Mouse (Mus musculus) limb, embryonic 11.5 days (tissue): ENCODE data around the gene Grik4. TPM values are rescaled to one million over a fixed set of nuclear protein-coding genes. Genes with fewer than 3 reads are reported as not detected.

ENCODE experiments used
- ATAC-seq: fragments of 200-750 bp; cut with Nextera tagmentation; 2 replicates; pipeline ENCODE4 v1.8.0; 2017; ENCODE audit warnings: low read depth; ENCODE audit not compliant: insufficient number of reproducible peaks, low FRiP score, low TSS enrichment
- DNase-seq: peaks from one replicate; pipeline ENCODE4 v3.0.0-alpha.2; 2015; ENCODE audit warnings: low spot score
- H3K27ac ChIP-seq: fragments of 300-500 bp; sonication (generic); replicated peaks from 2 replicates; pipeline ENCODE4 v1.5.1; 2014; ENCODE audit warnings: low read depth, mild to moderate bottlenecking, low read length
- H3K27me3 ChIP-seq: fragments of 300-500 bp; sonication (generic); 2 replicates; pipeline ENCODE4 v1.6.1; 2014; ENCODE audit warnings: mild to moderate bottlenecking, low read length, mixed read lengths; ENCODE audit not compliant: control insufficient read depth, insufficient read depth
- H3K36me3 ChIP-seq: fragments of 300-500 bp; sonication (generic); 2 replicates; pipeline ENCODE4 v1.6.1; 2014; ENCODE audit warnings: mild to moderate bottlenecking, low read length, moderate library complexity, mixed read lengths; ENCODE audit not compliant: control insufficient read depth, insufficient read depth
- H3K4me1 ChIP-seq: fragments of 300-500 bp; sonication (generic); 2 replicates; pipeline ENCODE4 v1.6.1; 2014; ENCODE audit warnings: low read length, mixed read lengths; ENCODE audit not compliant: control insufficient read depth, insufficient read depth
- H3K4me2 ChIP-seq: fragments of 300-500 bp; sonication (generic); 2 replicates; pipeline ENCODE4 v1.6.1; 2014; ENCODE audit warnings: low read depth, mild to moderate bottlenecking, moderate library complexity; ENCODE audit not compliant: severe bottlenecking
- H3K4me3 ChIP-seq: fragments of 300-500 bp; sonication (generic); 2 replicates; pipeline ENCODE4 v1.5.1; 2014; ENCODE audit warnings: low read depth, low read length
- H3K9ac ChIP-seq: fragments of 300-500 bp; sonication (generic); 2 replicates; pipeline ENCODE4 v1.6.1; 2014; ENCODE audit warnings: mild to moderate bottlenecking, low read length
- H3K9me3 ChIP-seq: fragments of 300-500 bp; sonication (generic); 2 replicates; pipeline ENCODE4 v1.6.1; 2016; ENCODE audit warnings: low read length; ENCODE audit not compliant: control insufficient read depth
- WGBS: fragments of 180-500 bp; shearing (Covaris S2); extraction: QIAGEN DNeasy Blood & Tissue Kit; methylation state at CpG from one replicate; pipeline ENCODE4 v1.1.7; 2014; 5-methylcytosine and 5-hydroxymethylcytosine counted together
- polyA plus RNA-seq: library from polyadenylated mRNA; unstranded; fragments of >200 nt; fragmentation: Nextera tagmentation; extraction: Ambion mirVana; gene quantifications from 2 replicates; pipeline ENCODE4 v1.2.1, GENCODE M21; 2014

Gene Grik4
- polyA plus RNA-seq, 1 experiment from 2014 or later, result 1.1 TPM

GRCm38 (mm10) chr9:42735086-42735485, 209.2 kb downstream of the Grik4 start:
- no peaks in the 10 kb centered on the region for H3K36me3 ChIP-seq
- WGBS, result 66% methylated on average over 5 of the region's 5 CpGs

GRCm38 (mm10) chr9:42732731-42733318, 211.5 kb downstream of the Grik4 start:
- Histone ChIP-seq H3K4me3 (no peak overlapping the region), H3K27ac (no peak overlapping the region), H3K9me3 (no peaks in the 10 kb centered on the region), H3K4me2 (no peak overlapping the region), H3K4me1 (no peaks in the 10 kb centered on the region), H3K9ac (no peak overlapping the region), H3K27me3 (no peaks in the 10 kb centered on the region), H3K36me3 (no peaks in the 10 kb centered on the region)
- no peak for ATAC-seq
- 43% methylated on average over 9 of the region's 9 CpGs for WGBS
- no peak for DNase-seq

More at GRCm38 (mm10) chr9:42735086-42735485, 209.2 kb downstream of the Grik4 start:
- Histone ChIP-seq H3K27ac (no peak overlapping the region), H3K4me1 (no peaks in the 10 kb centered on the region), H3K9me3 (no peaks in the 10 kb centered on the region), H3K9ac (no peak overlapping the region), H3K4me2 (no peak overlapping the region), H3K4me3 (no peak overlapping the region), H3K27me3 (no peaks in the 10 kb centered on the region)
- DNase-seq (no peak), ATAC-seq (no peak)

GRCm38 (mm10) chr9:42728472-42728871, 215.8 kb downstream of the Grik4 start:
- Histone ChIP-seq H3K4me3 (no peak overlapping the region), H3K4me1 (no peaks in the 10 kb centered on the region), H3K27ac (no peak overlapping the region), H3K36me3 (no peaks in the 10 kb centered on the region), H3K9ac (no peak overlapping the region), H3K4me2 (no peak overlapping the region), H3K27me3 (no peaks in the 10 kb centered on the region), H3K9me3 (no peaks in the 10 kb centered on the region)
- 49% methylated on average over 6 of the region's 6 CpGs for WGBS
- ATAC-seq (no peak), DNase-seq (no peak)

DNA sequence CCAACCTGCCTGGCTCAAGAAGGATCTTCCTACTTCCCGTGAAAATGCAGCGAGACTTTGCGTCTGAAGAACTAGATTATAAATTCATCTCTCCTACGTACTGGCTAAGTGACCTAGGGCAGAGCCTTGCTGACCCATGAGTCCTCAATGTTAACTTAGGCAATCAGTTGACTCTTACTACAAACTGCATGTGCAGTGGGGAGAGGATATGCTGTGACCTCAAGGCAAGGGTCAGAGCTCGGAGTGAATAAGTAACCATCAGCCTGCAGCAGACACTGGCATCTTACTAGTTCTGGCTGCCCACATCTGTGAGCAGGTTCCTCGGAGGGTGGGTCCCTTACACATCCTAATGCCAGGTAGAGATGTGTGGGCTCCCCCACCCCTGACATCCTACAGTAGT, 216.6 kb downstream of the Grik4 start:
- no peaks in the 10 kb centered on the region for H3K27me3 ChIP-seq
- no peak overlapping the region for H3K27ac ChIP-seq
- no peak for DNase-seq
- no peak overlapping the region for H3K4me2 ChIP-seq
- H3K36me3 ChIP-seq, result no peaks in the 10 kb centered on the region
- 86% methylated on average over 6 of the region's 6 CpGs for WGBS
- H3K4me3 ChIP-seq, result no peak overlapping the region
- no peak overlapping the region for H3K9ac ChIP-seq
- no peaks in the 10 kb centered on the region for H3K4me1 ChIP-seq
- H3K9me3 ChIP-seq, result no peaks in the 10 kb centered on the region
- ATAC-seq, result no peak

DNA sequence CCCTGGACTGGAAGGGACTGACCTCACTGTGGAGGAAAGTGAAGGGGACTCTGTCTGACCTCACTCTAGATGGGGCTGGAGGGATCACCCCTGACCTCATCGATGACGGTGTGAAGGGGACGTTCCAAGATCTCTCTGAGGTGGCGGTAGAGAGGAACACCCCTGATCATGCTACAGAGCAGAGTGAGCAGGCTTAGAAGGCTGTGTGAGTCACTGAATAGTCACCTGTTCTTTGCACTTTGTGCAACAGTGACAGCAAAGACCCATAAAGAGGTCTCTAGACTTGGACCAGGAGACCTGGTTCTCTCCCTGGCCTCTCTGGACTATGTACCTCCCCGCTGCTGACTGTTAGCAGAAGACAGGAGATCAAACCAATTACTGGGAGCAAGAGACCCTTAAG, 217.1 kb downstream of the Grik4 start:
- ATAC-seq, result no peak
- no peak for DNase-seq
- H3K4me1 ChIP-seq, result no peaks in the 10 kb centered on the region

GRCm38 (mm10) chr9:42724099-42724498, 220.2 kb downstream of the Grik4 start:
- WGBS, result 78% methylated on average over 7 of the region's 7 CpGs
- no peaks in the 10 kb centered on the region for H3K4me1 ChIP-seq
- H3K4me2 ChIP-seq, result no peak overlapping the region
- H3K27me3 ChIP-seq, result no peaks in the 10 kb centered on the region
- H3K4me3 ChIP-seq, result no peak overlapping the region
- ATAC-seq (no peak), DNase-seq (no peak)
- H3K9ac ChIP-seq, result no peak overlapping the region
- H3K9me3 ChIP-seq, result no peaks in the 10 kb centered on the region
- H3K27ac ChIP-seq, result no peak overlapping the region
- H3K36me3 ChIP-seq, result no peaks in the 10 kb centered on the region

More for the DNA sequence above, 217.1 kb downstream of the Grik4 start:
- H3K4me2 ChIP-seq, result no peak overlapping the region
- 82% methylated on average over 5 of the region's 5 CpGs for whole genome bisulfite sequencing
- H3K9ac ChIP-seq, result no peak overlapping the region
- H3K27ac ChIP-seq, result no peak overlapping the region
- H3K36me3 ChIP-seq, result no peaks in the 10 kb centered on the region
- no peak overlapping the region for H3K4me3 ChIP-seq
- H3K9me3 ChIP-seq, result no peaks in the 10 kb centered on the region
- H3K27me3 ChIP-seq, result no peaks in the 10 kb centered on the region

GRCm38 (mm10) chr9:42722501-42722900, 221.8 kb downstream of the Grik4 start:
- 65% methylated on average over 4 of the region's 4 CpGs for WGBS
- H3K9ac ChIP-seq, result no peak overlapping the region

DNA sequence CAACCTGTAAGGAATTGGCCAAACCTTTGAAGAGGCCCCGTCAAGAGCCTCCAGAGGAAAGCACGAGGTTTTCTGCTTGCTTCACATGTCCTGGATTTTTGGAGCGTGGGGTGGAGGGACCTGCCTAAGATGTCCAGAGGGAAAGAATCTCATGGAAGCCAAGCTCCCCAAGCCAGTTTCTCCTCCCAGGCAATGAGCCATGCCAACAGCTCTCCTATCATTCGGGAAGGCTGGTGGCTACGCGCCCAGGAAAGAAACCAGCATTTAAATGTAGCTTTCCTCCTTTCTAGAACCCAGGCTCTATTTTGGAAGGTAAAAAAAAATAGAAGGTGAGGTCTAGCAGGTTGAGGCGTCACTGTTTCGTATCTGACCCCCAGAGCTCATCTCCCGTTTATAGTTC, 222.6 kb downstream of the Grik4 start:
- no peak for ATAC-seq
- WGBS, result 92% methylated on average over 9 of the region's 9 CpGs
- H3K4me1 ChIP-seq, result no peaks in the 10 kb centered on the region

More at GRCm38 (mm10) chr9:42722501-42722900, 221.8 kb downstream of the Grik4 start:
- Histone ChIP-seq H3K9me3 (no peaks in the 10 kb centered on the region), H3K4me2 (no peak overlapping the region), H3K4me3 (no peak overlapping the region), H3K27ac (no peak overlapping the region), H3K36me3 (no peaks in the 10 kb centered on the region), H3K27me3 (no peaks in the 10 kb centered on the region), H3K4me1 (no peaks in the 10 kb centered on the region)
- DNase-seq (no peak), ATAC-seq (no peak)

GRCm38 (mm10) chr9:42721146-42721545, 223.1 kb downstream of the Grik4 start:
- WGBS, result 87% methylated on average over 4 of the region's 4 CpGs
- Histone ChIP-seq H3K4me2 (no peak overlapping the region), H3K9ac (no peak overlapping the region), H3K4me1 (no peaks in the 10 kb centered on the region), H3K9me3 (no peaks in the 10 kb centered on the region), H3K27ac (no peak overlapping the region), H3K27me3 (no peaks in the 10 kb centered on the region), H3K4me3 (no peak overlapping the region), H3K36me3 (no peaks in the 10 kb centered on the region)
- ATAC-seq, result no peak
- no peak for DNase-seq

More for the DNA sequence above, 222.6 kb downstream of the Grik4 start:
- Histone ChIP-seq H3K36me3 (no peaks in the 10 kb centered on the region), H3K9ac (no peak overlapping the region), H3K27ac (no peak overlapping the region), H3K4me2 (no peak overlapping the region), H3K27me3 (no peaks in the 10 kb centered on the region), H3K4me3 (no peak overlapping the region), H3K9me3 (no peaks in the 10 kb centered on the region)
- DNase-seq, result no peak
